Mouse (Mus musculus): ENCODE results near the gene Cavin1. TPM values are rescaled to one million over a fixed set of nuclear protein-coding genes. Genes with fewer than 3 reads are reported as not detected.

Gene Cavin1
- 113 and 115 TPM in 2 replicates for polyA plus RNA-seq (2012; rRNA removed)

DNA sequence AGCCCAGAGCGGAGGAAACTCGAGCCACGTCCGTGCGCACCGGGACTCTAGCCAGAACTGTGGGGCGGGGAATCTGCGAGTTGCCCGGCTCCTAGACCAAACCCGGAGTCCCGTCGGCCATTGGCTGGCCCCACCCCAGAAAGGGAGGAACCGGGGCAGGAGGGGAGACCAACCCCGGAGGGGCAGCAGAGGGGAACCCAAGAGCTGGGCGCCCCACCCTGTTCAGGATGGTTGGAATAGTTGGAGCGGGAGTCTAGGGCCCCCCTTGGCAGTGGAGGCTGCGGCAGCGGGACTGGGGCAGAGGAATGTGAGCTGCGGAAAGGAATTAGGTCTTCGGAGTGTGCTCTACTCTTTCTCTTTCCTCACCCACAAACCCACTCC lies at the start of gene Cavin1:
Cavin1 (minus strand) TSS at position 331 of the 381 bp plus-strand sequence.

DNA sequence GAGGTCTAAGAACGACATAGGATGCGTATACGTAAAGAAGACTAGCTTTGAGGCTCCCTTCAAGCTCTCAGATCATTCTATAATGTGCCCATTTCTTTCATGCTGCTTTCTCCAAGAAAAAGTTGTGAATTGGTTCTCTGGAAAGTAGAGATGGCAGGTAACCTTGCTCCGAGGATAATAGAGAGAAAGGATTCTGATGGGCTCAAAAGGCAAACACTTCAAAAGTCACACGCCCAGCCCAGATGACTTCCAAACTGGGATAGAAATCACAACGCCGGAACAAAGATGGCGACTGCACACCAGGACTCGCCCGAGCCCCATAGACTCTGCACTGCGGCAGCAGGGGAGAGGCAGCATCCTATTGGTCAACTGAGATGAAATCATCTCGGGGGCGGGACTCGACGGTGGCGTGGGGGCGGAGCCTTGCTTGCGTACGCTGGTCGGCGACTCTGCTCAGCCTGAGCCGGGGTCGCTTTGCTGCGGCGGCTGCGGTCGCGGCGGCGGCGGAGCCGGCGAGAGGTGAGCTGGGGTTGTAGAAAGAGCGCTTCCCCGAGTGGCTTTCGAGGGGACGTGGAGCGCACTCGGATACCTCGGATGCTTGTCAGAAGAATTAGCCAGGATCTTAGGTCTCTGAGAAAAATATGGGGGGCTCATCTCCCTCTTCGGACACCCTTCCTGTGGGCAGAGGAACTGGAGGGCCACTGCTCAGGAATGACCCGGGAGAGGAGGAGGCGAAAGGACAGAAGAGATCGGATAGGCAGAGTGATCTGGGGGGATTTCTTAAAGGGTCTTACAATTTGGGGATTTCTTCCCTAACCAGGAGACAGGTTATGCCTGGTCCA lies 38.6 kb upstream of the Cavin1 start, which contains the start of gene Atp6v0a1:
Atp6v0a1 (plus strand) TSS at position 407 of the 842 bp plus-strand sequence.

DNA sequence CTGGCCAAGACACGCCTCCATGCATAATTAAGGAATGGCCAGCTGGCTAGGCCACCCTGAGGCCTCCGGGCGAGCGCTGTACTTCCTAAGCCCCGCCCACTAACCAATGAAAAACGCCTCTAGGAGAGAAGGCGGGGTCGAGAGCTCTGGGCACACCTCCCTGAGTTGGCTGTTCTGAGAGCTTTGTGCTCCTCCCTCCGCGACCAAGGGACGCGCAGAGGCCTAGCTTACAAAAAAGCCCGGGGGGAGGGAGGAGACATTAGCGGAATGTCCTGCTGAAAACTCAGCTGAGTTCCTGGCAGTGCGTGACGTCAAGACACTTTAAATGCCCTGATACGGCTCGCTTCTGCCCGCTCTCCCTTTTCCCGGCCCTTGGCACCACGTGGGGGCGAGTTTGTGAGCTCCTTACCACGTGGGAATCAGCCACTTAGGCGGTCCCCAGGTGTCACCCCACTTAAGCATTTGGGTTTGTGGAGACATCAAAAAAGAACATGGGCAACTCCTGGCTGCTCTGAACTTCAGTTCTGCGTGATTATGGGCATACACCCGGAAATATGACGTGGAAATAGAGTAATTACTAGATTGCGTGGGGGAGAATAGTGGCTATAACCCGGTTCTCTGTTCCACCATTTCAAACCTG lies 31.1 kb downstream of the Cavin1 start, which contains the start of gene Stat3:
Stat3 (minus strand) TSS at position 29 of the 640 bp plus-strand sequence.

Other genes starting within 250 kb of the Cavin1 start
- 216 and 249 TPM in 2 replicates for gene Rab5c, start 232.7 kb downstream of the Cavin1 start, polyA plus RNA-seq (2012; rRNA removed)
- gene Kcnh4, start 210.9 kb downstream of the Cavin1 start, polyA plus RNA-seq (2012; rRNA removed) = 0.02 and 0.06 TPM in 2 replicates
- gene Hcrt, start 208.0 kb downstream of the Cavin1 start, polyA plus RNA-seq (2012; rRNA removed) = 0.24 and 0.80 TPM in 2 replicates
- gene Ghdc, start 199.9 kb downstream of the Cavin1 start, polyA plus RNA-seq (2012; rRNA removed) = 17.3 and 18.7 TPM in 2 replicates
- 17.7 and 20.0 TPM in 2 replicates for gene Stat5b, start 120.2 kb downstream of the Cavin1 start, polyA plus RNA-seq (2012; rRNA removed)
- gene Stat5a, start 111.5 kb downstream of the Cavin1 start, polyA plus RNA-seq (2012; rRNA removed) = 14.7 and 15.0 TPM in 2 replicates
- 81.1 and 88.3 TPM in 2 replicates for gene Stat3, start 31.3 kb downstream of the Cavin1 start, polyA plus RNA-seq (2012; rRNA removed)
- 55.1 and 69.7 TPM in 2 replicates for gene Atp6v0a1, start 38.6 kb upstream of the Cavin1 start, polyA plus RNA-seq (2012; rRNA removed)
- gene Naglu, start 99.1 kb upstream of the Cavin1 start, polyA plus RNA-seq (2012; rRNA removed) = 43.0 and 43.7 TPM in 2 replicates
- 0.41 and 0.91 TPM in 2 replicates for gene Hsd17b1, start 107.5 kb upstream of the Cavin1 start, polyA plus RNA-seq (2012; rRNA removed)
- 47.4 and 55.8 TPM in 2 replicates for gene Coasy, start 111.7 kb upstream of the Cavin1 start, polyA plus RNA-seq (2012; rRNA removed)
- 80.5 and 109 TPM in 2 replicates for gene Mlx, start 116.4 kb upstream of the Cavin1 start, polyA plus RNA-seq (2012; rRNA removed)
- gene Psmc3ip, start 124.5 kb upstream of the Cavin1 start, polyA plus RNA-seq (2012; rRNA removed) = 1.1 and 1.2 TPM in 2 replicates
- 67.8 and 73.7 TPM in 2 replicates for gene Retreg3, start 149.0 kb upstream of the Cavin1 start, polyA plus RNA-seq (2012; rRNA removed)
- gene Tubg1, start 149.1 kb upstream of the Cavin1 start, polyA plus RNA-seq (2012; rRNA removed) = 12.8 and 14.3 TPM in 2 replicates
- gene Tubg2, start 185.0 kb upstream of the Cavin1 start, polyA plus RNA-seq (2012; rRNA removed) = 3.8 and 4.6 TPM in 2 replicates
- 8.2 and 8.3 TPM in 2 replicates for gene Cntnap1, start 199.6 kb upstream of the Cavin1 start, polyA plus RNA-seq (2012; rRNA removed)
- gene Plekhh3, start 200.5 kb upstream of the Cavin1 start, polyA plus RNA-seq (2012; rRNA removed) = 47.1 and 53.0 TPM in 2 replicates
- gene Ccr10, start 204.6 kb upstream of the Cavin1 start, polyA plus RNA-seq (2012; rRNA removed) = 8.8 and 15.4 TPM in 2 replicates

All from colon, adult 2 months (tissue).